Mouse (Mus musculus) neural tube, embryonic 11.5 days (tissue): ENCODE data around the gene Fip1l1. TPM values are rescaled to one million over a fixed set of nuclear protein-coding genes. Genes with fewer than 3 reads are reported as not detected.

Experiments used
- ATAC-seq: fragments of 200-750 bp; cut with Nextera tagmentation; 2 replicates; pipeline ENCODE4 v1.8.0; 2017; ENCODE audit warnings: moderate number of reproducible peaks, mild to moderate bottlenecking, moderate TSS enrichment, moderate library complexity; ENCODE audit not compliant: insufficient read depth, low FRiP score, low TSS enrichment
- DNase-seq: peaks from one replicate; pipeline ENCODE4 v3.0.0-alpha.2; 2015; ENCODE audit warnings: low spot score
- H3K27ac ChIP-seq: fragments of 300-500 bp; sonication (generic); 2 replicates; pipeline ENCODE4 v1.5.1; 2014; ENCODE audit warnings: low read depth, mild to moderate bottlenecking, low read length
- H3K27me3 ChIP-seq: fragments of 300-500 bp; sonication (generic); 2 replicates; pipeline ENCODE4 v1.6.1; 2014; ENCODE audit warnings: mild to moderate bottlenecking, low read length, mixed read lengths; ENCODE audit not compliant: control insufficient read depth, insufficient read depth
- H3K36me3 ChIP-seq: fragments of 300-500 bp; sonication (generic); 2 replicates; pipeline ENCODE4 v1.6.1; 2014; ENCODE audit warnings: mild to moderate bottlenecking, low read length, moderate library complexity, mixed read lengths; ENCODE audit not compliant: control insufficient read depth, insufficient read depth
- H3K4me1 ChIP-seq: fragments of 300-500 bp; sonication (generic); 2 replicates; pipeline ENCODE4 v1.6.1; 2014; ENCODE audit warnings: low read length, mixed read lengths; ENCODE audit not compliant: control insufficient read depth, insufficient read depth
- H3K4me2 ChIP-seq: fragments of 300-500 bp; sonication (generic); 2 replicates; pipeline ENCODE4 v1.6.1; 2014; ENCODE audit warnings: low read depth, mild to moderate bottlenecking, moderate library complexity
- H3K4me3 ChIP-seq: fragments of 300-500 bp; sonication (generic); 2 replicates; pipeline ENCODE4 v1.5.1; 2014; ENCODE audit warnings: low read depth, low read length
- H3K9ac ChIP-seq: fragments of 300-500 bp; sonication (generic); 2 replicates; pipeline ENCODE4 v1.6.1; 2014; ENCODE audit warnings: mild to moderate bottlenecking, low read length
- H3K9me3 ChIP-seq: fragments of 300-500 bp; sonication (generic); 2 replicates; pipeline ENCODE4 v1.6.1; 2016; ENCODE audit warnings: low read length; ENCODE audit not compliant: control insufficient read depth
- WGBS: fragments of 180-500 bp; shearing (Covaris S2); extraction: QIAGEN DNeasy Blood & Tissue Kit; methylation state at CpG from one replicate; pipeline ENCODE4 v1.1.7; 2014; 5-methylcytosine and 5-hydroxymethylcytosine counted together
- polyA plus RNA-seq: library from polyadenylated mRNA; unstranded; fragments of >200 nt; fragmentation: Nextera tagmentation; extraction: Ambion mirVana; gene quantifications from 2 replicates; pipeline ENCODE4 v1.2.1, GENCODE M21; 2014

Gene Fip1l1
- polyA plus RNA-seq, 1 experiment from 2014 or later, result 89.3 TPM

DNA sequence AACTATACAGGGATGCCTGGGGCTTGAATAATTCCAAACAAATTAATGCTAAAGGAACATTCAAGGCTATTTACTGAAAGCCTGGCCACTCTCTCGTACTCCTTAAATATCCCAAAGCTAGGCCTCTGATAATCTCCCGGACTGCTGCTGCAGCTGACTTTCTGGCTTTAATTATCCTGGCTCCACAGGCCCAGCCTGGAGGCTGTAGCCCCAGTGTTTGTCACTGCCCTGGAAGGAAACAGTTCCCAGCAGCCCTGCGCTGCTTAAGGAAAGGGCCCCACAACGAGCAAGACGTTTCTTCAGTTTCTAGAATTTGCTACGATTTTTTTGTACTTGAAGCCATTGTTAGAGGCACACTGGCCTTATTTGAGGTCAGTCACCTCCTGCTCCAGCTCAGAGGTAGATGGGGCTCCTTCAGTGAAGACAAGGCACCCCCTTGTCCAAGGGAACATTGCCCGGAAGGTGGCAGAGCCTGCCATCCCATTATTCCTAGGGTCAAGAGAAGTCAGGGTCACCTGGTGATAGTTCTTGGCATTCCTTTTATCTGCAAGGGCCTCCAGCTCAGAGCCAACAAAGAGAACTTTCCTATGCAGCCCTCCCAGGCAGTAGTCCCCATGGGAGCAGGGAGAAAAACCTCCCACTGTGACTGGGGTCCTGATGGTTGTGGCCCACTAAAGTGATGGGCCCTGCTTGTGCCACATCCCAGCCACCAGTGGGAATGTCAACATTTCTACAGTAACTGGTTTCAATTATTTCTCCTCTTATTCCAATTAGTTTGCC is 86.6 kb downstream of the Fip1l1 start:
- Histone ChIP-seq H3K27ac (no peak overlapping the region), H3K4me1 (no peaks in the 10 kb centered on the region), H3K9ac (no peak overlapping the region), H3K9me3 (no peaks in the 10 kb centered on the region), H3K4me3 (no peak overlapping the region), H3K27me3 (no peaks in the 10 kb centered on the region), H3K4me2 (no peak overlapping the region), H3K36me3 (no peaks in the 10 kb centered on the region)
- WGBS, result 55% methylated on average over 7 of the region's 7 CpGs
- DNase-seq (no peak), ATAC-seq (no peak)

- H3K9ac ChIP-seq, result no peak overlapping the region
Measured at GRCm38 (mm10) chr5:74623316-74624000, 88.2 kb downstream of the Fip1l1 start.

GRCm38 (mm10) chr5:74624385-74624784 is 89.1 kb downstream of the Fip1l1 start:
- Histone ChIP-seq H3K4me3 (no peak overlapping the region), H3K27me3 (no peaks in the 10 kb centered on the region), H3K4me1 (no peaks in the 10 kb centered on the region), H3K9me3 (no peaks in the 10 kb centered on the region), H3K4me2 (no peak overlapping the region), H3K36me3 (no peaks in the 10 kb centered on the region), H3K27ac (no peak overlapping the region), H3K9ac (no peak overlapping the region)
- no peak for DNase-seq
- ATAC-seq, result no peak
- WGBS, result 75% methylated on average over 5 of the region's 5 CpGs

More at GRCm38 (mm10) chr5:74623316-74624000, 88.2 kb downstream of the Fip1l1 start:
- 95% methylated on average over 14 of the region's 14 CpGs for WGBS
- H3K27me3 ChIP-seq, result no peaks in the 10 kb centered on the region
- H3K36me3 ChIP-seq, result no peaks in the 10 kb centered on the region
- no peaks in the 10 kb centered on the region for H3K9me3 ChIP-seq
- H3K4me3 ChIP-seq, result no peak overlapping the region
- ATAC-seq, result no peak
- H3K4me1 ChIP-seq, result no peaks in the 10 kb centered on the region
- H3K27ac ChIP-seq, result no peak overlapping the region
- DNase-seq, result no peak
- H3K4me2 ChIP-seq, result no peak overlapping the region

- no peak overlapping the region for H3K4me3 ChIP-seq
- no peak overlapping the region for H3K4me2 ChIP-seq
- H3K4me1 ChIP-seq, result peaks cover 2% of the 10 kb centered on the region; the same call in 1 of the 2 replicates
- no peaks in the 10 kb centered on the region for H3K27me3 ChIP-seq
- no peak for ATAC-seq
- 95% methylated on average over 12 of the region's 12 CpGs for WGBS
- no peak for DNase-seq
- no peak overlapping the region for H3K27ac ChIP-seq
- H3K36me3 ChIP-seq, result no peaks in the 10 kb centered on the region
- no peak overlapping the region for H3K9ac ChIP-seq
- H3K9me3 ChIP-seq, result no peaks in the 10 kb centered on the region
Measured at GRCm38 (mm10) chr5:74628001-74628400, 92.8 kb downstream of the Fip1l1 start.

DNA sequence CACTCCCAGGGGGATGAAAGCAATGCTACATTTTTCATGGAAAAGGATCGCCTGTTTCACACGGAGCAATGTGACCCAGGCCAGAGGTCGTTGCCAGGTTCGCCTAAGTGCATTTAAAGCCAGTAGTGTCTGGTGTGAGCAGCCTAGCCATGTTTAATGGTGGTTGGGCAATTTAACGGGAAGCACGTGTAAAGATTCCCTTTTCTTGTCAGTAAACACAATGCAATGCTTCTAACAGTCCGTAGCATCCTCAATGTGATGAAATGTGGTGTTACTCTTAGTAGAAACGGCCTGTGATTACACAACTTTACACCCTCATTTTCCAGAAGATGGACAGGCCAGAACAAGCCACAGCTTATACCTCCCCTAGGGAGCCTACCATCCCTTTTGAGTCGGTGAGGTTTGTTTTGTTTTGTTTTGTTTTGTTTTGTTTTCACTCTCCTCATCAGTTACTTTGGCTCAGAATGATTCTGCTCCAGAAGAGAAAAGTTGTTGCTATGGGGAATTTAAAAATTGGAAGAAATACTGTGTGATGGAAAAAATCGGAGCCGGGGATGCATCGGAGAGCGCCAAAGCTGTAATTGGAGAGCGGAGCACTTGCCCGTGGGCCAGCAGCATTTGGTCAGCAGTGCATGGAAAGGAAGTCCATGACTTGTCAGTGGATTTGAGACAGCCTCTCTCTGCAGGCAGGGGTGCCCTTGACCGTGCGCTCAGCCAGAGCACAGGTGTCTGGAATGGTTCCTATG is 97.3 kb downstream of the Fip1l1 start:
- H3K36me3 ChIP-seq, result no peaks in the 10 kb centered on the region

DNA sequence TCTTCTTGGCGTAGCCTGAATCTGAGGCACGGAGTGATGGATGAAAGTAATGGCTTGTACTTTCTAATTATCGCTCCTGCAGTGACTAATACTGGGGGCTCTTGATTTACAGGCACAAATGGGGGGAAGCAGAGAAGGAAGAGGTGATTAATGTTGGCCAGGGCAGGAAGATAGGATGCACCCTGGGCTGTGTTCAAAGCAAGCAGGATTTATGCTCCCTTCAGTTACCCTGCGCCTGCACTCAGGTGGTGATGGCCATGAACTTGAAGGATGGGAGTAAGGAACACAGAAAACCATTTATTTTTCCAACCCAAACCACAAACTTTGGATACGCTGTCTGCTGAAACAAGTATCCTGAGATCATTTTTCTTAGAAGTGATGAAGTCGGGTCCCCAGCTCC is 98.2 kb downstream of the Fip1l1 start:
- no peak for ATAC-seq
- H3K4me1 ChIP-seq, result peaks cover 2% of the 10 kb centered on the region; the same call in 1 of the 2 replicates
- 60% methylated on average over 6 of the region's 6 CpGs for WGBS
- H3K27me3 ChIP-seq, result no peaks in the 10 kb centered on the region
- H3K9ac ChIP-seq, result no peak overlapping the region
- no peak for DNase-seq
- no peaks in the 10 kb centered on the region for H3K36me3 ChIP-seq
- no peak overlapping the region for H3K27ac ChIP-seq
- H3K4me3 ChIP-seq, result no peak overlapping the region
- no peak overlapping the region for H3K4me2 ChIP-seq
- H3K9me3 ChIP-seq, result no peaks in the 10 kb centered on the region

More for the DNA sequence above, 97.3 kb downstream of the Fip1l1 start:
- DNase-seq (no peak), ATAC-seq (no peak)
- Histone ChIP-seq H3K4me3 (no peak overlapping the region), H3K4me2 (no peak overlapping the region), H3K27me3 (no peaks in the 10 kb centered on the region), H3K9me3 (no peaks in the 10 kb centered on the region), H3K27ac (no peak overlapping the region), H3K4me1 (peaks cover 2% of the 10 kb centered on the region; the same call in 1 of the 2 replicates), H3K9ac (no peak overlapping the region)
- WGBS, result 51% methylated on average over 17 of the region's 17 CpGs

DNA sequence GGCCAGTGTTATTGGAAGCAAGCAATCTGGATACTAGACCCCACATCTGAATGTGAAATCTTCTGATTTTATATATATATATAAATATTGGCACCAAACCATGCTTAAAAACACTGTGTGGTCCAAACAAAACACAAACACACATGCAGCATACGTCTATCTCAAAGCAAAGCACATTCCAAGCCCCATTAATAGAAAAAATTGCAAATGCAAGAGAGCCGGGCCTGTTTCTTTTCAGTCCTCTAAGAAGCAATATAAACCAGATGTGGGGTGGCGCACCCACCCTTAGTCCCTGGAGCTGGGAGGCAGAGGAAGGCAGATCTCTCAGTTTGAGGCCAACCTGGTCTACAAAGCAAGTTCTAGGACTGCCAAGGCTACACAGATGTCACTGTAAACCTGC is 99.1 kb downstream of the Fip1l1 start:
- Histone ChIP-seq H3K36me3 (no peaks in the 10 kb centered on the region), H3K9ac (no peak overlapping the region), H3K4me2 (no peak overlapping the region), H3K27me3 (no peaks in the 10 kb centered on the region), H3K27ac (no peak overlapping the region), H3K4me3 (no peak overlapping the region), H3K4me1 (peaks cover 2% of the 10 kb centered on the region; the same call in 1 of the 2 replicates), H3K9me3 (no peaks in the 10 kb centered on the region)
- DNase-seq (no peak), ATAC-seq (no peak)
- 76% methylated on average over 3 of the region's 3 CpGs for WGBS

DNA sequence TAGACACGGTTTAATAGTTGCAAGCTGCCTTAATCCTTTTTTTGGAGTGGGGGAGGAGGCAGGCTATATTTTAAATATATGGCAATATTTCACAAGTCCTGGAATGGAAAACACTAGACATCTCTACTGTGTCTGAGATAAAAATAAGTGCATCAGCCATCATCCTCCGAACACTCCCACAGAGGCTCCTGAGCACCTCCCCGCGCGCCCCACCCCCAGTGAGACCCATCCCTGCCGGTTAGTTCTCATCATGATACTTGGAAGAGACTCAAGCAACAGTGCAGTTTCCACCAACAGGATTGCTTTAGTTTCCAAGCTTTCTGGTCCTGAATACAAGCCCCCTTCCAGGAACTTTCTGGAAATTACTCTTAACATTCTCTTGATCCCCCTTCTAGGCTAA is 104.3 kb downstream of the Fip1l1 start:
- Histone ChIP-seq H3K4me1 (no peaks in the 10 kb centered on the region), H3K27me3 (no peaks in the 10 kb centered on the region), H3K4me2 (no peak overlapping the region), H3K4me3 (no peak overlapping the region), H3K27ac (no peak overlapping the region), H3K9me3 (no peaks in the 10 kb centered on the region), H3K36me3 (no peaks in the 10 kb centered on the region), H3K9ac (no peak overlapping the region)
- DNase-seq, result no peak
- 93% methylated on average over 6 of the region's 6 CpGs for WGBS
- no peak for ATAC-seq
